Mouse (Mus musculus): ENCODE data around the gene Supt16.

Gene Supt16

DNA sequence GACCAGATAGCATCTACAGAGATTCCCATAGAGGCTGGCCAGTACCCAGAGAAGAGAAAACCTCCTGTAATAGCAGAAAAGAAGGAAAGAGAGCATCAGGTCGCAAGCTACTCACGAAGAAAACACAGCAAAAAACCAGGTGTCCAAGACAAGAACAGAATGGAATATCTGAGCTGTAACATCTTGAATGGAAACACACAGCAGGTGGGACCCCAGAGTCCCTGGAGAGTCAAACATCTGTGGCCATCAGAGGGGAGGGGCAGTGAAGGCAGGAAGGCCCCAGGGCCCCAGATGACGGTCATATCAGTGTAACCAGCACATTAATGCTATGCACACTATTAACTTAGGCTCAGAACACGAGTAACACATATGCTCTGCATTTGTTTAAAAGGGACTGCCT is 47.3 kb downstream of the Supt16 start:
- no peak for DNase-seq (ENCODE audit: inconsistent age in 2 of 2, low spot score in 1 of 2)

DNA sequence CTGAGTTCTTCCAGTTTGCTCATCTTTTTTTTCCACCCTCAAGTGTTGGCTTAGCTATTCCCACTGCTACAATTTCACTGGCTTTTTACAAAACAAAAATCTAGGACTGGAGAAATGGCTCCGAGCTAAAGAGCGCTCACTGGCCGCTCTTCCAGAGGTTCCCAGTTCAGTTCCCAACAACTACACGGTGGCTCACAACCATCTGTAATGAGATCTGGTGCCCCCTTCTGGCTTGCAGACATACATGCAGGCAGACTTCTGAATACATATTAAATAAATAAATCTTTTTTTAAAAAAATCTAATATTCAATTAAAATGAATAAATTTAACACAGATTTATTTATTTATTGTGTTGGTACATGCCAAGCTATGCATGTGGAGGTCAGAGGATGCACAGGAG is 50.7 kb downstream of the Supt16 start:
- DNase-seq (ENCODE audit: inconsistent age in 2 of 2, low spot score in 1 of 2), result no peak

DNA sequence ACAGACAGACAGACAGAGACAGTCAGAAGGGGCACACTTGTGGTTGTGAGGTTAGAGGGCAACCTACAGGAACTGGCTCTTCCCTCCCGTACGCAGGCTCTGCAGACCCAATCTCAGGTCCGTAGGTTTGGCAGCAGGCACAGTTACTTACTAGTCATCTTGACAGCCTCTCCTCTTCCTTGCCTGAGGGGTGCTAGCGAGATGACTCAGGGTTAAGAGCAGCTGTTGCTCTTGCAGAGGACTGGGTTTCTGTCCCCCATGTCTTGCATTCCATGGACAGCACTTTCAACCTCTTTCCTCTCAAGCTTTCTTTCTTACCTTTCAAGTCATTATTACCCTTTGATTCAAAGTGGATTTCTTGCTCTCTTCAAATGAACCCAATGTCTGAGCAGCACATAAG is 53.1 kb downstream of the Supt16 start:
- DNase-seq (ENCODE audit: inconsistent age in 2 of 2, low spot score in 1 of 2), result no peak

DNA sequence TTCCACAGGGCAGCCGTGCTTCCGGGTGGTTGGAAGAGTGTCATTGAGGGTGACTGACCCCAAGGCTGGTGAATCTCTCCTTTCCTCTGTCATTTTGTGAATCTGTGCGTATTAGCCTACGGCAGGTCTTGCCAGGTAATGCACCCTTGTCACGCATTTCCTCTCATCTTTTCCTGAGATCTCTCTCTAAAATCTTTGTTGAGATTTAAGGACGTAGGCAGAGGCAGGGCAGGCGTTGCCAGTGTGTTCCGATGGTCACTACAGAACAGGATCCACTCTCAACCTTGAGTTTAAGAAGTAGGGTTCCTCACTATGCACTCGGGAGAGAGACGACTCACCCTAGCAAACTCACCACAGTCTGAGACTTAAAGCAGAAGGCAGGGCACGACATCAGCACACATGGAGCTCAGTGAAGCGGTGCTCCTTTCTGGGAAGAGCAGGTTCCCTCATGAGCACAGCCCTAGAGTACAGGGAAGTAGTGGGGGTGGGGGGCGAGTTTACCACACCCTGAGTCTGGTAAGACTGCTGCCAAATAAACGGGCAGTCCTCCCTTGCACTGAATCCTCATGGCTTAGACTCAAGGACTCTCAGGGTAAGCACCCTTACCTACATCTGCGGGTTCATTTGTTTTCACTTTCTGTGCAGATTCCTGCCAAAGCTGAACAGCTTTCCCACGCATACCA is 55.6 kb downstream of the Supt16 start:
- no peak for DNase-seq (ENCODE audit: inconsistent age in 2 of 2, low spot score in 1 of 2)

DNA sequence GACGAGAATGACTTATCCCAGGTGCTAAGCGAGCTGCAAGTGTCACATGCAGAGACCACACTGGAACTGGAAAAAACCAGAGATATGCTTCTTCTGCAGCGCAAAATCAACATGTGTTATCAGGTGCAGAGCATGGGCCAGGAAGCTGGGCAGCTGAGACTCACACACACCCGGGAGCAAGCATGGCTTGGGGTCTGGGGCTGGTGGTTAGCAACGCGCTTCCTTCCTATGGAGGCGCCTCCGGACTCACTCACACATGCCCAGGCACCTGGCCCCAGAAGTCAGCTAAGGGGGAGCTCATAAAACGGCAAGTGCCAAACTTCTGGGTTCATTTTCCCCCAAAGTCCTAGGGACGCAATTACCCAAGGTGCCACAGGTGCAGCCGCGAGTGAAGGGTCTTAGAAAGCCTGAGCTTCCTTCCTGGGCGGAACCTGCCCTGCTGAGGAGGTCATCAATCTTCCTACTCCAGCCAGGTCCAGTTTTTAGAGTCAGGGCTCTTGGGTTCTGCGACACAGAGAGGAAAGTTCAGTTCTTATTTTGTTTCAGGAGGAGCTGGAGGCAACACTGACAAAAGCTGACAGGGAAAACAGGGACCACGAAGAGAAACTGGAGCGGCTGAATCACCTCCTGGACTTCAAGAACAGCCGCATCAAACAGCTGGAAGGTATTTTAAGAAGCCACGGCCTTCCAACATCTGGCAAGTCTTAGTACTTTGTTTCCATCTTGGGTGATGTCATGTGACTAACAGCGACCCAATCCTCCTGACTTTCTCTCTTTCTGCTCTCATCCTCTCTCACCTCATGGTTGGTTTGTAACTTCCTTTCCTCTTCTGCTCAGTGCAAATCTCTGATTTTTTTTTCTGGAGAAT is 56.4 kb downstream of the Supt16 start:
- DNase-seq (ENCODE audit: inconsistent age in 2 of 2, low spot score in 1 of 2), result no peak

DNA sequence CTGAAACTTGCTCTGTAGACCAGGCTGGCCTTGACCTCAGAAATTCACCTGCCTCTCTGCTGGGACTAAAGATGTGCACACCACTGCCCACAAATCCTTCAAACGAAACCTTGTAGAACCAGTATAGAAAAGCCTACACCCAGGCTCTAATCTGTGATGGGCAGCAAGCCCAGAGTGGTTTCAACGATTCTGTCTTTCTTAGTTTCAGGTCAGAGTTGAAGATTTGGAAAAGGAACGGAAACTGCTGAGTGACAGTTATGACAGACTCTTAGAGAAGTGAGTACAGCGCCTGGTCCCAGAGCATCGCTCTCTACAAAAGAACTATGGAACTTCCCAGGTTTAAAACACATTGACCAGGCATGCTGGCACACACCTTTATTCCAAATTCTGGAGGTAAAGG is 63.6 kb downstream of the Supt16 start:
- peak in 1 of 2 experiments; percentile 29 for DNase-seq (ENCODE audit: inconsistent age in 2 of 2, low spot score in 1 of 2)

DNA sequence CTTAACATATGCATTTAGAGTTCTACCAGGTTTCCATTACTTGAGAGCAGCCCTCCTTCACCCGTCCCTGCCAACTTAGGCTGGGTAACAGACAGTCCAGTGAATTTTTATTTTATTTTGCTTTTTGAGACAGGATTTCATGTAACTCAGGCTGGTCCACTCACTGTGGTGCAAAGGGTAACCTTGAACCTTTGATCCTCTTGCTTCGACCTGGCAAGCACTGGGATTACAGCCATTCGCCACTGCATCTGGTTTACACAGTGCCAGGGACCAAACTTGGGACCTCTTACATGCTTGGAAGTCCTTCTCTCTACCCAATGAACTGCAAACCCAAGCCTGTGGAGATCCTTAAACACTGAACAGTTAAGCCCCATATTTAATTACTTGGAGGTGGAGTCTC is 72.6 kb downstream of the Supt16 start:
- DNase-seq (ENCODE audit: inconsistent age in 2 of 2, low spot score in 1 of 2), result no peak

DNA sequence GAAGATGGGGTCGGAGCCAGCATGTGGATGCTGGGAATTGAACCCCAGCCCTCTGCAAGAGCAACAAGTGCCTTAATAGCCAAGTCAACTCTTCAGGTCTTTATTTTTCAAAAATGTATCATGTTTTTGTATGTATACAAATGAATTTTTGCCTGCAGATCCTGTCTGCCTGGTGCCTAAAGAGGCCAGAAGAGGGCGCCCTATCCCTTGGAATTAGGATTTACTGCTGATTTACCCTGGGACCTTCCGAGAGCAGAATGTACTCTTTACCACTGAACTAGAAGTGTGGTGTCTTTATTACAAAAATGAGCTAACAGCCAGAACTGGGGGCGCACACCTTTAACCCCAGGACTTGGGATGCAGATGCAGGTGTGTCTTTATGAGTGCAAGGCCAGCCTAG is 73.3 kb downstream of the Supt16 start:
- DNase-seq (ENCODE audit: inconsistent age in 2 of 2, low spot score in 1 of 2), result peak; percentile 68 to 90

DNA sequence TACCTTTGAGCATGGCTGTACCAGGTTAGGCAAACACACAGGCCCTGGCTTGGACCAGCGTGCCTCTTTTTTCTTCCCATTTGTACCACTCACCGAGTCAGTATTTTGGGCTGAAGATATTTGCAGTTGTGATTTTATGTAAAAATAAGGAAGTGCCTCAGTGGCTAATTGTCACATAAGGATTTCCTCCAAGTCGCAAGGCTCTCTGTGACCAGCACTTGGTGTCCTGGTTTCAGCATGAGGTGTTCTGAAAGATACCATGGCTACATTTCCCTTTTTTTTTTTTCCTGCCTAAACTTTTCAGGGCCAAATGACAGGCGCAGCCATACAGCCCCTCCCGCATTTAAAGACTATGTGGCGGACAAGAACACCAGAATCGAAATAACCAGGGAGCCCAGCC is 77.0 kb downstream of the Supt16 start:
- DNase-seq (ENCODE audit: inconsistent age in 2 of 2, low spot score in 1 of 2), result peak in 1 of 2 experiments; percentile 27

DNA sequence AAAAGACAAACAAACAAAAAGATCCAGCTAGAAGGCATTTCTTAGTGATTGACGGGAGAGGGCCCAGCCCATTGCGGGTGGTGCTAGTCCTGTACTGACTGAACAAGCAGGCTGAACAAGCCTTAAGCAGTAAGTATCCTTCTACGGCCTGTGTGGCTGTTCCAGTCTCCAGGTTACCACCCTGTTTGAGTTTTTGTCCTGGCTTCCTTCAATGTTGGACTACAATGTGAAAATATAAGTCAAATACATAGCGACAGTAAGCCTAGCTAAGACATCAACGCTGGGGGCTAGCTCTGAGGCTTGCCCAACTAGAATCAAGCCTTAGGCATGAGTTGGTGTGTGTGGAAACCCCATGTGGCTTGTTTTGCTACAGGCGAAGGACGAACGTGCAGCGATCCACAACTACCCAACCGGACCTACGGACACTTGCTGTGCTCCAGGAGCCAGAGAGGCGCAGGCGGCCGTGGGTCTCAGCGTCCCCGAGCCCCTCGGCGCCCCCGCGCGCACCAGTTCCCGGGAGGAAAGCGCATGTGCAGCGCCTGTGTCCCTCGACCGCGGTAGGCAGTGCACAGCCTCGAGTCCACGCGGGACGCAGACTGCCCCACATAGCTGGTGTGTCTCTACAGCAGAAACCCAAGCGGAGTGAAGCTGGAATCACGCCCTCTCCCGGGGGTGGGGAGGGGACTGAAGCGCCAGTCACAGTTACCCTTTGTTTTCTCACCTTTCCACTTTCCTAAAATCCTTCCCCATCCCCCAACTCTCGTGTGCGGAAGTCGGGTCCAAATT is 78.2 kb downstream of the Supt16 start:
- peak; percentile 56 to 81 for DNase-seq (ENCODE audit: inconsistent age in 2 of 2, low spot score in 1 of 2)

DNA sequence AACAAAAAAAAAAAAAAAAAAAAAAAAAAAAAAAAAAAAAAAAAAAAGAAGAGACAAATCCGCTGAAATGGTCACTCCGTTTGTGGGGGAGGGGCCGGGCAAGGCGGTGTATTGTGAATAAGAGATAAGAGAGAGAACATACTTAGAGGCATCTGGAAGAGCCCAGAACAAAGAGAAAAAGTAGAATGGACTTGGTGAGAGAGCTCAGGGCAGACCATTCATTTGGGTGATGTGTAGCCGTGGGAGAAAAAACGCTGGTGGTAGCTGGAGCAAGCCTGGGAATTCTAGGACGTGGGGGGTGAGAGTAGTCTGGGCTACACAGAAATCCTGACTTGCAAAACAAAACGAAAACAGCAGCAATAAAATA is 78.8 kb downstream of the Supt16 start:
- DNase-seq (ENCODE audit: inconsistent age in 2 of 2, low spot score in 1 of 2), result peak in 1 of 2 experiments; percentile 28

DNA sequence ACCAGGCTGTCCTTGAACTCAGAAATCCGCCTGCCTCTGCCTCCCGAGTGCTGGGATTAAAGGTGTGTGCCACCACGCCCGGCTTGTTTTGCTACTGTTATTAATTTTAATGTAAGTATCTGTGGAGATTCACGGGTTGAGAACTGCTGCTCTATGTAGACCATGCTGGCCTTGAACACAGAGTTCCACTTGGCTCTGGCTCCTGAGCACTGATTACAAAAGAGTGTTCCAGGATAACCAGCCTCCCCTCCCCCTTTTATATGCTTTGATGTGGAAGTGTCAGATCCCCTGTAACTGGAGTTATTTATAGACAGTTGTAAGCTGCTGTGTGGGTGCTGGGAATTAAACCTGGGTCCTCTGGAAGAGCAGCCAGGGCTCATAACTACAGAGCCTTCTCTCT is 80.0 kb downstream of the Supt16 start:
- DNase-seq (ENCODE audit: inconsistent age in 2 of 2, low spot score in 1 of 2), result peak in 1 of 2 experiments; percentile 30

DNA sequence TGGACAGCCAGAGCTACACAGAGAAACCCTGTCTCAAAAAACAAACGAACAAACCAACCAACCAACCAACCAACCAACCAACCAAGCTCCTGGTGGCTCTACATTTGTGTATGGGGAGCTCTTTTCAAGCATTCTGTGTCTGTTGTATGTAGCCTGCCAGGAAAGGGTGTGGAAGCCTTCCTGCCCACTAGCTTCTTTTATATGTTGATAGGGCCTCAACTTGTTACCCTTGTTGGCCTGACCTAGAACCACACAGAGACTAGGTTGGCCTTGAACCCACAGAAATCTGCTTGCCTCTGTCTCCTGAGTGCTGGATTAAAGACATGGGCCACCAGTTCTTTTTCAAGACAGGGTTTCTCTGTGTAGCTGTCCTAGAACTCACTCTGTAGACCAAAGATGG is 83.1 kb downstream of the Supt16 start:
- DNase-seq (ENCODE audit: inconsistent age in 2 of 2, low spot score in 1 of 2), result no peak

Data from adrenal gland, adult (tissue).